Comparison of ENCODE assay signal across 18 mouse cellular contexts in genomic region chr3:52815497-52815896, GRCm38 (mm10).
"Had no signal": no experiment of that assay in that cellular context is flagged by ENCODE, and none has a peak within 500 bp of the region (broad histone marks: within the 10 kb centered on the region; RNA-seq: fewer than 3 reads in every experiment).

No protein-coding gene starts in this region.

- ATAC-seq: intestine, embryonic 15.5 days had no signal

- H3K27me3 ChIP-seq: intestine, embryonic 15.5 days; kidney, embryonic 15.5 days; liver, embryonic 13.5 days; stomach, embryonic 15.5 days had no signal

- H3K4me3 ChIP-seq: intestine, embryonic 15.5 days; kidney, embryonic 15.5 days; left cerebral cortex, adult 2 months; liver, embryonic 13.5 days; neural tube, embryonic 12.5 days; stomach, embryonic 15.5 days had no signal

- H3K36me3 ChIP-seq: intestine, embryonic 15.5 days; kidney, embryonic 15.5 days; liver, embryonic 13.5 days; neural tube, embryonic 12.5 days; stomach, embryonic 15.5 days had no signal

- H3K9me3 ChIP-seq: intestine, embryonic 15.5 days; kidney, embryonic 15.5 days; liver, embryonic 13.5 days; neural tube, embryonic 12.5 days; stomach, embryonic 15.5 days had no signal

- DNase-seq: kidney, adult 11 months; kidney, adult 8-10 months; kidney, postnatal 10 days; kidney, postnatal 36 days; layer of hippocampus, postnatal 36 days; liver, embryonic 13.5 days; lung, adult 2 months; lung, postnatal 14 days; lung, postnatal 4 days; right cerebral cortex, adult 18-20 months; right cerebral cortex, postnatal 25 days; spleen, adult 18-20 months; thymus, postnatal 25 days had no signal

- H3K4me1 ChIP-seq: intestine, embryonic 15.5 days; kidney, embryonic 15.5 days; liver, embryonic 13.5 days; neural tube, embryonic 12.5 days; stomach, embryonic 15.5 days had no signal

- H3K27ac ChIP-seq: intestine, embryonic 15.5 days; kidney, embryonic 15.5 days; left cerebral cortex, adult 2 months; liver, embryonic 13.5 days; neural tube, embryonic 12.5 days; stomach, embryonic 15.5 days had no signal

- H3K4me2 ChIP-seq: intestine, embryonic 15.5 days; kidney, embryonic 15.5 days; liver, embryonic 13.5 days; neural tube, embryonic 12.5 days; stomach, embryonic 15.5 days had no signal

- H3K9ac ChIP-seq: intestine, embryonic 15.5 days; kidney, embryonic 15.5 days; liver, embryonic 13.5 days; neural tube, embryonic 12.5 days; stomach, embryonic 15.5 days had no signal
